Mouse (Mus musculus): Measurements from ENCODE around the gene Hexa.

Hexa gene

DNA sequence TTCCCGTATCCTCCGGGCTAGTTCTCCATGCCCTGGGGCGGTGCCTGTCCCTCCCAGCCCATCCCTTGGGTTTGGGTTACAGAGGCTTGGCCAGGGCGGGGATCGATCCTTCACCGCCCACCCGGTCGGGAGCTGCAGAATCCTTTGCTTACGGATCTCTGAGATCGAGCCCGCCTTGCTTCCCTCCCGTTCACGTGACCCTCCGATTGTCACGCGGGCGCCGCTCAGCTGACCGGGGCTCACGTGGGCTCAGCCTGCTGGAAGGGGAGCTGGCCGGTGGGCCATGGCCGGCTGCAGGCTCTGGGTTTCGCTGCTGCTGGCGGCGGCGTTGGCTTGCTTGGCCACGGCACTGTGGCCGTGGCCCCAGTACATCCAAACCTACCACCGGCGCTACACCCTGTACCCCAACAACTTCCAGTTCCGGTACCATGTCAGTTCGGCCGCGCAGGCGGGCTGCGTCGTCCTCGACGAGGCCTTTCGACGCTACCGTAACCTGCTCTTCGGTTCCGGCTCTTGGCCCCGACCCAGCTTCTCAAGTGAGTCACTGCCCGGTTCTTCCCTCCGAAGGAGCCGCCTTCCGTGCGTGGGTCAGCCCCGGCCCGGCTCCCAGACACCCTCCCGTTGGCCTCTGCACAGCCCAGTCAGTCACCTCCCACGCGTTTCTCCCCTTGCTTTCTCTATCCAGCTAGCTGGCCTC, at the start of gene Hexa, which contains the start of gene Tmem202:
TSS of gene Hexa (plus strand) at position 100 of the 697 bp plus-strand sequence.
TSS of gene Tmem202 (minus strand) at position 407 of the 697 bp plus-strand sequence.
- peak; percentile 71 for DNase-seq

DNA sequence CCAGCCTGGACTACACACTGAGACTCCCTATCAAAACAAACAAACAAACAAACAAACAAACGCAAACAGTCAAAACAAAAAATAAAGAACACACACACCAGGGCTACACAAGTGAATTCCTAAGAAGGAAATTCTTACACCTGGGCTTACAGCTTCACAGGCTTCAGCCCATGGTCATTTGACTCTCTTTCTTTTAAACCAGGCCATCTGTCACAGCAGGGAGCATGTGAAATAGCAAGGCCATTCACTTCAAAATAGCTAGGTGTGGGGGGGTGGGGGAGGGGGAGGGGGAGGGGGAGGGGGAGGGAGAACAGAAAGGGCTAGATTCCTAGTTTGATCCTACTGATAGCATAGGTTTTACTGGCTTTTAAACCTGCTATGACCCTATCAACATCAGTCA, 31.2 kb upstream of the Hexa start:
- DNase-seq: no peak

DNA sequence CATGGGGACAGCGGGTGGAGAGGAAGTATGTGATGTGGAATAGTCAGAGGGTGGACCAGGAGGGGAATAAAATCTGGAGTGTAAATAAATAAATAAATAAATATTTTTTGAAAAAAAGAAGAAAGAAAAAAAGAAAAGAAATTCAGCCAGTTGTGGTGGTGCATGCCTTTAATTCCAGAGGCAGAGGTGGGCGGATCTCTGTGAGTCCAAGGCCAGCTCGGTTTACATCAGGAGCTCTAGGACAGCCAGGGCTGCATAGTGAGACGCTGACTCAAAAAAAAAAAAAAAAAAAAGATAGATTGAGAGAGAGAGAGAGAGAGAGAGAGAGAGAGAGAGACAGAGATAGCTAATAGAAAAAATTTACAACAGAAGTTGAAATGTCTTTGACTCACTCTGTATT, 27.0 kb upstream of the Hexa start:
- no peak for DNase-seq

DNA sequence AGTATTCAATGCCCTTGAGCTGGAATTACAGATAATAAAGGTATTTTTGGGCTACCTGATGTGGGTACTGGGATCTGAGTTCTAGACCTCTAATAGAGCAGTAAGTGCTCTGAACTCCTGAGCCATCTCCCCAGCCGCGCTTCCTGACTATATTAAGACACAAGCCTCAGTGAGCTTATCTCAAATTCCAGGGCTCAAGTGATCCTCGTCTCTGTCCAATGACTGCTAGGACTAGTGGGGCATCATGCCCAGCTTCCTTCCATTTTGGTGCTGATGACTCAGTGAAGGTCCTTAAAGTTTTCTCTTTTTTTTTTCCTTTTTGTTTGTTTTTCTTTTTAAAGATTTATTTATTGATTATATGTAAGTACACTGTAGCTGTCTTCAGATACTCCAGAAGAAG, 24.3 kb upstream of the Hexa start:
- DNase-seq: no peak

DNA sequence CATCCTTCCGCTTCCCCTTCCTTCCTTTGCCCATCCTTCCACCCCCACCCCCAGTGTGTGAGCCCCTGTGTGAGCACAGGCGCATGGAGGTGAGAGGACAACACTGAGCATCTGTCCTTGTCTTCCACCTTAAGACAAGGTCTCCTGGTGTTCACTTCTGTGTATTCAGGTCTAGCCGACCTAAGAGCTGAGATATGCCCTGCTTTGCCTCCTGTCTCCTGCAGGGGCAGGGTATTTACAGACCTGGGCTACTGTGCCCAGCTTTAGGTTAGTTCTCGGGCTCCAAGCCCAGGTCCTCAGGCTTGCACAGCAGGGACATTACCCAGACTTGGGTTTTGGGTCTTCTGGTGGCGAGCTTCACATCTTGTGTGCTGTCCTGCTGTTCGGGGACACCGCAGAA, 22.2 kb upstream of the Hexa start:
- DNase-seq: no peak

DNA sequence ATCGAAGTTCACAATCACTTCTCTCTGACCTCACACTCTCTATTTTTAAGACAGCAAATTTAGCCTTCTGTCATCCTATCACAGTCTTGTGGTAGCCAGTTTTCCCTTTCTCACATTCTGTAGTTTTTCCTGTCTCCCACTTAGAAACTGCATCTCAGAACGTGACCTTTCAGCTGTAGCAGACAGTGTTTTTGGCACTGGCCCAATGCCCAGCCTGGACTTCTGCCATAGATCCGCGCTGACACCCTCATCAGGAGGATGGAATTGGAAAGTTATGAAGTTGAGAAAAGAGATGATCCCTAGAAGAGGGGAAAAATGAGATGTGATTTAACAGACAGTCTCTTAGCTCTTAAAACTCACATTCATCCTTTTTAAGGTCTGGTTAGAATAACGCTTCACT, 20.4 kb upstream of the Hexa start:
- DNase-seq: no peak

DNA sequence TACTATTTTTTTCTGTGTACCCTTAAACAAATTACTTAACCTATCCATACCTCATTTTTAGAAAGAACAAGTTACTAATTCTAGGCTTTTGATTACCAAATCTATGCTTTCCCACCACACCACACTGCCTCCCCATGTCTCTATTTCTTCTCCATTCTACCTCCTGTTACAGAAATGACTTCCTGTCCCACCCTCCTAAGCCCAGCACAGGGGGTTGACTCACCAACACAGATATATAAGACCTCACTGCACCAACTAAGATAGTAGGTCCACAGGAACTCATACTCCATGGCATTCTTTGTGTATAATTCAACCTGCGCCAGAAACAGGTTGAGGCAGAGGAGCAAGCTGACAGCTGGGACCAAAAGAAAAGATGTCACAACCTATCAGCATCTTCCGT, 19.9 kb upstream of the Hexa start:
- no peak for DNase-seq

DNA sequence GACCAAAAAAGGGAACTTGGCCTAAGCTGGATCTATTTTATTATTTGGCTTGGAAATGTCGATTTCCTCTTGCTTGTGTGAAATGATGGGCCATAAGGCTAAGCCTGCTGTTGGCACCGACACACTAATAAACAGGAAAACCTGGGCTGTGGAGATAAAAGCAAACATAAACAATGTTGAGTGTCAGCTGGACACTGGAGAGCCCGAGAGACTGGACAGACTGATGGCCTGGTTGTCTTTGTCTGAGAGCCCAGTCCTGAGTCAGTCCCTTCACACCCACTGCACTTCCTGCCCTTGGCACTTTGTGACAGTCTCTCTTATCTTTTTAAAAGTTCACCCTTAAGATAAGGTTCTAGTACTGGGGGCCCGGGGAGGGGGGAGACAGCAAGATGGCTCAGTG, 16.4 kb upstream of the Hexa start:
- no peak for DNase-seq

DNA sequence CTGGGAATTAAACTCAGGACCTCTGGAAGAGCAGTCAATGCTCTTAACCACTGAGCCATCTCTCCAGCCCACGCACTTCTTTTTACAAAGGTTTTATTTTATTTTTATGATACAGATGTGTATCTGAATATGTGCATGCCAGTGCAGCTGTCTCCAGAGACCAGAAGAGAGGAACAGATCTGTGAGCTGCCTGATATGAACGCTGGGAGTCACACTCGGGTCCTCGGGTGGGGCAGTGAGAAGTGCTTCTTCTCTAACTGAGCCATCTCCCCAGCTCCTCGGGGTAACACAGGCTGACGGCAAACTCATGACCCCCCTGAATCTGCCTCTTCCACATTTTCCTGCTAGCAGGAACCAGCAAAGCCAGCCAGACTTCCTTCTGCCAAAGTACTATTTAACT, 12.6 kb upstream of the Hexa start:
- DNase-seq: no peak

DNA sequence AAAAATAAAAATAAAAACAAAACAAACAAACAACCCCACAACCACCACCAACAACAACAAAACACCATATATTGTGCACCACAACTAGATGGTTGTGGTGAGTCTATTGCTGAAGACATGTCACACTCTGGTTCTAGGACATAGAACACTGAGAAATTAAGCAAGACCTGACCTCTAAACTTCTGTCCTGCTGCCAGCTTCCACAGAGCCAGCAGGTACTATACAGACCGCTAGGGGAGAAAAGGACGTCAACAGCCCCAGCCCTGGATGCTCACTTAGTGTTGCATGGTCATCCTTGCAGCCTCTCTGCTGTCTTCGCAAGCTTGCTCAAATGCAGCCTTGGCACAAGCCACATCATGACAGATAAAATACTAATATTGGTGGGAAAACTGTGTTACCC, 11.8 kb upstream of the Hexa start:
- DNase-seq: no peak

DNA sequence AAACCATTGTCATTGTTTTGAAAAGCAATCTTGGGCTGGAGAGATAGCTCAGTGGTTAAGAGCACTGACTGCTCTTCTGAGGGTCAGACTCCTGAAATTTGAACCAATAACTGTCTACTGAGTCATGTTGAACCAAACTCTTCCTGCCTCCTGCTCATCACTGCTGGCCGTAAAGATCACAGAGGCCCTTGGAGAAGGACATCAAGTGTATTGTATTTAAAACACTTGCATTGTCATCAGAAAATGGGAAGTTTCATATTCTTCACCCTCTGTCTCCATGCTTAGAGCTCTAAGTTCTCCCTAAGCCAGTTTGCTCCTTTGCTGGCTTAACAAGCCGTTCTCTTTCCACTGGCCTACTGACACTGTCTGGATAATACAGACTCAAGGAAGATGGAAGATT, 11.1 kb upstream of the Hexa start:
- DNase-seq: no peak

DNA sequence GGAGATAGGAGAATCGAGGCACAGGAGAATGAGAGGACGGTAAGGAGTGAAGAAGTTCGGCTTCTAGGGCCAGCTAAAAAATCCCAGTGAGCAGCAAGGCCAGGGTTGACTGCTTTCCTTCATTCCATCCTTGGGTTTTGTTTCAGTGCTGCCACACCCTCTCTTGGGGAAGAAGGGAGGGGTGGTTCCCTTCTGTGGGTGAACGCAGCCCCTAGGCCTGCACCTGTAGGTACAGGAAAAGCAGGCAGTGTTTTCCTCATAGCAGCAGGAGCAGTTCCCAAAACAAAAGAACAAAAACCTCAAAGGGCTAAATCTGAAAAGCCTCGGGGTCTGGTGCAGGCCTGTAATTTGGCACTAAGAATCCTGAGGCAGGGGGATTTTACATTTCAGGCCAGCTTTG, 7.7 kb upstream of the Hexa start:
- no peak for DNase-seq

DNA sequence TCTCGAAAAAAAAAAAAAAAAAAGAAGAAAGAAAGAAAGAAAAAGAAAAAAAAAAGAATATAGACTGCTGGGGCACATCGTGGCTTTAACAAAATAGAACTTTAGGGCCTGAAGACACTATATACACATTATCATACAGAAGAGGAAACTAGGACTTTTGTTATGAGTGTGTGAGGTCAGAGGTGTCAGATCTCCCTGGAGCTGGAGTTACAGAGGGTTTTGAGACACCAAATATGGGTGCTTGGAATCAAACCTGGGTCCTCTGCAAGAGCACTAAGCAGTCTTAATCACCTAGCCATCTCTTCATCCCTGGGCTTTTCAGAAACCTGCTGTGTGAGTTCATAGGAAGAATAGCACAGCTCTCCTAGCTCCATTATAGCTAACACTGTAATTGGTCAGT, 5.9 kb upstream of the Hexa start:
- no peak for DNase-seq

DNA sequence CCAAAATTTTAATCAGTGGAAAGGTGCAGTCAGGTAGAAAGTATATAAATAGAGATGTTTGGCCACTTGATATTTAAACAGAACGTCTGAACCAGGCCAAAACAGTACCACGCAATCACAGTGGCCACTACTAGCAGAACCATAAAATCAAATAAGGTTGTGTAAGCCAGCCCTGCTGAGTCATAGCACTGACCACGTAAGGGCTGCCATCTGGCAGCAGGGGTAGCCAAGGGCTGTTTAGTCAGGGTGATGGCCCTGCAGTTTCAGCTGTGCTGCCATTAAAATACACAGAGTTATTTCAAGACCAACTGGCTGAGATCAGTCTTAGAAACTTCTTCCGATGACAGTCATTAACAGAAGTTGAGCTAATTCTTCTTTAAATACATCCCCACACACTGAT, 5.5 kb upstream of the Hexa start:
- DNase-seq: peak; percentile 69

DNA sequence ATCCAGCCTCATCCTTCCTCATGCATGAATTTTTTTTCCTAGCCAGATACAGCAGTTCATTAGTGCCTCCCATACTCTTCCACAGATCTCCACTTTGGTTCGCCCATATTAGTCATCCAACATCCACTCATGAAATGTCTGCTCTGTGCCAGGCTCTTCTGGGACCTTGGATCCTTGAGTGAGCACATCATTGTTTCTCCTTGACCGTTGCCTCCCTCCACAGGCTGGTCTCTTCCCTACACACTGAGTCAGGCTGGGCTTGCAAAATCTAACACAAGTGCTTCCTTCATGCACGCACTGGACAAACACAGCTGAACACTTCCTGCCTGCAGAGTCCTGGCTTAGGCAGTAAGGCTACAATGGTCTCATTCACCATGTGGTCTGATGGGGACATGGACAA, 1.7 kb upstream of the Hexa start:
- DNase-seq: no peak

DNA sequence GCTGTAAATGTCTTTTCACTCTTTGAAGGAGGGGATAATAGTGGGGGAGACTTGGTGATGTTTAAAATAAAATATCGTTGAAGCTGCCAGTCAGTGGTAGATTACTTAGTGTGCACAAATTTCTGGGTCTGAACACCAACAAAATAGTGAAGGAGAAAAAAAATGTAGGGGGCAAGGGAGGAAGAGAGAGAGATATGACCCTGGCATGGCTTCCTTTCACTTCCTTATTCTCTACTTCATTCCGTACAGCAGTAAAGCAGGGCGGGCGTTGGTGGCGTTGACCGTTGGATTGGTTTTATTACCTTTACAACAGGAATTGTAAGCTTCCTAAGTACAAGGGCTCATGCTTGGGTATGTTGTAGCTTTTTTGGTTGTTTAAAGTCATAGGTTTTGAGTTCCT, 2.3 kb downstream of the Hexa start:
- DNase-seq: no peak

DNA sequence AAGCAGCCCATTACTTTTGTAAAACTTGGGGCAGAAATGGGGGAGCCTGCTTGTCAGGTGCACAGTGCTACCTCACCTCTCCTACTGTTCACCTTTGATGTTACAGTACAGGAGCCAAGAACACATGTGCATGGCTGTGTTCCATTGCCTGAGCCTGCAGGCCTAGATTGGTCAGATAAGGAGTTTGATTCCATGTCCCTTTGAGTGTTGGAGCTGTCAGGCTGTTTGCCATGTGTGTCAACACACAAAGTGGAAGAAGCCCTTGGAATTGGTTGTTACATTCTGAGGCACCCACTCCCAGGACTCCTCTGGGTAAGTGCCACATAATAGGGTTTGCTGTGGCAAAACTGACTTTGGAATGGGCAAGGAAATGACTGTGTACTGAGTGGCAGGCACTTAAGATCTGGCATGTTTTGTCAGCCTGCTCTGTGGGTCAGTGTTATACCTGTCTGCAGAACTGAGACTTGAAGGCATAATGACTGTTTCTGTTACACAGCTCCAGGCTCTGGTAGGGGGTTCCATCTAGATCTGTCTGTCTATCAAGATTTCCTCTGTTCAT, 3.5 kb downstream of the Hexa start:
- DNase-seq: no peak

DNA sequence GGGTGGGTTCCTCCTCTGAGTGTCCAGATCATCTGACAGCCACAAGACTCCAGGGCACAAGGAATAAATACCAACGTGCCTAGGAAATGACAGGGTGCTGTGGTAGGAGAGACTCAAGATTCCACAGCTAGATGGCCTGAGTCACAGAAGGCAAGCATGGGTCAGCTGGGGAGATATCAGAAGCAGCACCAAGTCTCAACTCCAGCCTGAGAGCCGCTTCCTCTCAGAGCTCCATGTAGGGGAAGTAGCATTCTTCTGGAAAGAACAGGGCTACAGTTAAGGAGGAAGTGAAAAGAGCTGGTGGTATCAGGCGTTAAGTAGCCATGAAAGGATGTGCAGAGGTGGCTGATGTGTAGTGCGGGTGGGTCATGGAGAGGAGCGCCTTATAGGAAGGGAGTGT, 5.4 kb downstream of the Hexa start:
- DNase-seq: no peak

DNA sequence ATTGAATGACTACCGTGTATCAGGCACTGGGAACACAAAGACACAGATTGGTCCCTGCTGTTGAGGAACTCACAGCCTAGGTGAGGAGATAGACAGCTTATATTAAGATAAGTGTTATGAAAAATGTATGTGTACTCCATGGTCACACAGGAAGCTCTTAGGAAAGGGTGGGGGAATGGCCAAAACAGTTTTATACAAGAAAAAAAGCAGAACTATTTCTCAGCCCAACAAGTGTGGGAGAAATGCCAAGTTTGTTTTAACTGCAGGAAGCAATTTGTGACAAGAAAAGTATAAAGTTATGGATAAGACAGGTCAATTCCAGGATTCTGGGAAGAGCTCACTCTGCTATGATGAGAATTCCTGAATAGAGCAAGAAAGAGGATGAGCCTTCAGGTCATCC, 8.5 kb downstream of the Hexa start:
- no peak for DNase-seq

DNA sequence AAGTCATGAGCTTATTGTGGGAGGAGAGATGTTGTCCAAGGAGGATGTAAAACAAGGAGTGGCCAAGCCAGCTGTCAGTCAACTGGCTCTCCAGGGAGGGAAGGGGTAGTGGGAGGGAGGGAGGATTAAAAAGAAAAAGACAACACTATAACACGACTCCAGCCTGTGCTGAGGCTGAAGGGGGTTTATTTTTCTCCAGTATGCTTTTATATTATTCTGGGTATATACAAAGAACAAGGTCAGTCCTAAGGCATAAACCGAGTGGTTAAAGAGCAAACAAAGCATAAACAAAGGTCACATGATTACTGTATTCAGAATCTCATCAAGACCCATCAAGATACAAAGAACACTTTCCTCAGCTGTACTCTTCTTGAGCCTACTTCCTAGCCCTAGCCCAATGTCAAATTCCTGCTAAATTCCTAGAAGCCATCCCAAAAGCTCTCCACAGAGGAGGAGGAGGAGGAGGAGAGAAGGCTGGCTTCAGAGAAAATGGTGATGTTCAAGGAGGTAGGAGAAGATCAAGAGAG, 9.7 kb downstream of the Hexa start:
- DNase-seq: no peak

DNA sequence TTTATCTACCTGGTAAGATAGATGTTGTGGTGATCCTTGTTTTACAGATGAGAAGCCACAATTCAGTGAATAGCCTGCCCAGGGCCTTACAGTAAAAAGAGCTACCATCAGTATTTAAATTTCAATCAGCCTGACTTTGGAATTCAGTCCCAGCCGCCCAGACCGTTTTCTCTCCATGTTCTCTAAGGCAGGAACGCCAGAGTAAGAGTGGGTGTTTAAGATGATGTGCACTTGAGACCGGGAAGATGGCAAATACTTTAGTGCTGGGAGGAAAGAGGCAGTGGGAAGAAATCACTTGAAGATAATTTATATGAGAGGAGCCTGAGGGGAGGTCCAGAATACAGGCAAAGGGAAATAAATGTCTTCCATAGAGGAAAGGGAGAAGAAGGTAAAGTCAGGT, 10.7 kb downstream of the Hexa start:
- no peak for DNase-seq

DNA sequence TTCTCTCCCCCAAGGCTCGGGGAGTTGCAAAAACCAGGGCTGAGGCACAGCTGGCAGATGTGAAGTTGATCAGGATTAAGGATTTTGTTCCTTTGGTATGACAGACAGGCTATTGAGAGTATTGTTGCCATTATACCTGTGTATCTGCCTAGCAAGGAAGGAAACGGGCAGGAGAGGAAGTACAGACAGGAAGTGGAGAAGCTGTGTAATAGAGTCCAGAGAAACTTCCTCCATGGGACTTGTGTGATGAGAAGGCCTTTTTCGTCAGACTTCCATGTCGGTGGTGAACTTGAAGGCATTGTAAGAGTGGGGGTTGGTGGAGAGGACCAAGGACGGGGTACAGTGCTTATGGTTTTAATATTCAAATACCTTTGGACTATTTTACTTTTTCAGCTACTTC, 11.7 kb downstream of the Hexa start:
- DNase-seq: no peak

DNA sequence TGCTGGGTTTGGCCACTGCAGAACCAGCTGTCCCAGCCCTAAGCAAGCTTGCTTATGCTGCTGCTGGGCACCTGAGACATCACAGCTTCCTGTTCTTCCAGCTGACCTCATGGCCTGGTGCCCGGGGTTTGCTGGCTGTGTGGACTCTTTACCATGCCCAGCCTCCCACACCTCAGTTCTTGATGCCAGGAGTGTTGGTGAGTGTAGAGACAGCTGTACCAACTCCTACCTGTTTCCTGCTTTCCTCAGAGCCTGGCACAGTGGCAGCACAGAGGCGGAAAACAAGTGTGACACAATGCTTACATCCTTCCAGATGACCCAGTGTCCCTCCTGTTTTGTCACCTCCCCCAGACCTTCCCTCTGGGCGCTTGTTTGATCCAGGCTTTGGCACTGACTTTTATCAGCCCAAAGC, 12.3 kb downstream of the Hexa start:
- DNase-seq: no peak

DNA sequence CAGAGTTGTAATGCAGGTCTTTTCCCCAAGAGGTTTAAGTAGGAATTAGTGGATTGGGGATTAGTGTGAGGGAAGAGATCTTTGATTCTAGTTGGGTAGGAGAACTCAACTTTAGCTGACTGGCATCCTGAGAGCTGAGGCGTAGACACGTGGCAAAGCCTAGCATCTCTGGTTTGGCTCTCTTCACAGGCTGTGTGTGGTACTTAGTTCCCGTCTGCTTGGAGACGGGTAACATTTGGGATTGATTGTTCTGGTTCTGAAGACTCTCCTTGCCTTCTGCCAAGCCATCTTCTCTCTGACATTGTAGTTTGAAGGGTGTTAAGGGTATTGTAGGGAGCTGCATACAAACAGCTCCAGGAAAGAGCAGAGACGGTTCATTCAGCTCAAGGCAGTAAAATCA, 13.3 kb downstream of the Hexa start:
- DNase-seq: no peak

DNA sequence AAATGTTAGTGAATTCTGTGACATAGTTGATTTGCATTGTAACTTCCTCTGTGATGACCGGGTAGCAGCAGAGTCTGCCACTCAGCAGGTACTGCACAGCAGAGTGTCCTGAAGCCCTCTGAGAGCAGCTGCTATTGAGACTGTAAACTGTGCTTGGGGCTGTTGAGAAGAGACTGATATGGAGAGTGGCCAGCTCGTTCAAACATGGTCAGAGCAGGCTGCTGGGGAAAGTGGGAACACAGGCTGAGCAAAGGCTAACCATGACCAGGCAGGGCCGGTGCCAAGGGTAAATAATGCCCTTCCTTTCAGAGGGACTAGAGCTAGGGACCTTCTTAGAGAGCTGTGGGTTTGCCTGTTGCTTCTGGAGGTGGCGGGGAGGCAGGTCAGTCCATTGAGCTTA, 14.4 kb downstream of the Hexa start:
- no peak for DNase-seq

All from cerebellum, adult 8-10 months (tissue).